Mouse (Mus musculus) forebrain, embryonic 15.5 days (tissue): Measurements from ENCODE around the gene Atg10. TPM values are rescaled to one million over a fixed set of nuclear protein-coding genes. Genes with fewer than 3 reads are reported as not detected.

Source experiments
- ATAC-seq: fragments of 200-750 bp; cut with Nextera tagmentation; replicated peaks from 2 replicates; pipeline ENCODE4 v1.8.0; 2017; ENCODE audit warnings: mild to moderate bottlenecking, moderate TSS enrichment, moderate library complexity
- H3K27ac ChIP-seq: fragments of 300-500 bp; sonication (generic); replicated peaks from 2 replicates; pipeline ENCODE4 v1.5.1; 2015; ENCODE audit warnings: mild to moderate bottlenecking, inconsistent platforms
- H3K27me3 ChIP-seq: fragments of 300-500 bp; sonication (generic); 2 replicates; pipeline ENCODE4 v1.6.1; 2015; ENCODE audit warnings: inconsistent platforms
- H3K36me3 ChIP-seq: fragments of 300-500 bp; sonication (generic); 2 replicates; pipeline ENCODE4 v1.6.1; 2015; ENCODE audit warnings: mild to moderate bottlenecking, inconsistent platforms
- H3K4me1 ChIP-seq: fragments of 300-500 bp; sonication (generic); 2 replicates; pipeline ENCODE4 v1.6.1; 2015; ENCODE audit warnings: inconsistent platforms
- H3K4me2 ChIP-seq: fragments of 300-500 bp; sonication (generic); replicated peaks from 2 replicates; pipeline ENCODE4 v1.6.1; 2015; ENCODE audit warnings: mild to moderate bottlenecking, inconsistent platforms
- H3K4me3 ChIP-seq: fragments of 300-500 bp; sonication (generic); 2 replicates; pipeline ENCODE4 v1.5.1; 2015; ENCODE audit warnings: mild to moderate bottlenecking, inconsistent platforms
- H3K9ac ChIP-seq: fragments of 300-500 bp; sonication (generic); replicated peaks from 2 replicates; pipeline ENCODE4 v1.6.1; 2015; ENCODE audit warnings: mild to moderate bottlenecking, inconsistent platforms
- H3K9me3 ChIP-seq: fragments of 300-500 bp; sonication (generic); 2 replicates; pipeline ENCODE4 v1.6.1; 2016; ENCODE audit warnings: inconsistent platforms
- WGBS: fragments of 180-500 bp; shearing (Covaris S2); methylation state at CpG from one replicate; pipeline ENCODE4 v1.1.7; 2015; ENCODE audit warnings: mixed read lengths; 5-methylcytosine and 5-hydroxymethylcytosine counted together
- polyA plus RNA-seq: library from polyadenylated mRNA; unstranded; fragments of >200 nt; fragmentation: Nextera tagmentation; extraction: Ambion mirVana; gene quantifications from 2 replicates; pipeline ENCODE4 v1.2.1, GENCODE M21; 2015

Gene Atg10
- polyA plus RNA-seq, 1 experiment from 2014 or later, result 16.3 TPM

GRCm38 (mm10) chr13:91094851-91095250 lies 128.9 kb downstream of the Atg10 start:
- Histone ChIP-seq H3K9me3 (no peaks in the 10 kb centered on the region), H3K4me3 (no peak overlapping the region), H3K27ac (no peak overlapping the region), H3K9ac (no peak overlapping the region), H3K4me2 (no peak overlapping the region), H3K27me3 (no peaks in the 10 kb centered on the region), H3K4me1 (peaks cover 21% of the 10 kb centered on the region), H3K36me3 (no peaks in the 10 kb centered on the region)
- no peak for ATAC-seq
- WGBS, result 92% methylated on average over 4 of the region's 4 CpGs

- H3K4me1 ChIP-seq, result peaks cover 21% of the 10 kb centered on the region
- H3K36me3 ChIP-seq, result no peaks in the 10 kb centered on the region
- peak; percentile 62 for ATAC-seq
- H3K27ac ChIP-seq, result peak overlapping the region; percentile 13; the same call in 1 of the 2 replicates
- no peak overlapping the region for H3K4me3 ChIP-seq
- H3K27me3 ChIP-seq, result no peaks in the 10 kb centered on the region
- H3K9ac ChIP-seq, result 0 out of 2 replicates have a peak overlapping the region, but pooled peaks have one; percentile 31
- no peak overlapping the region for H3K4me2 ChIP-seq
- H3K9me3 ChIP-seq, result no peaks in the 10 kb centered on the region
- 19% methylated on average over 7 of the region's 7 CpGs for WGBS
Measured at GRCm38 (mm10) chr13:91094196-91094595, 129.6 kb downstream of the Atg10 start.

- H3K4me3 ChIP-seq, result no peak overlapping the region
- no peak overlapping the region for H3K9ac ChIP-seq
- no peak overlapping the region for H3K4me2 ChIP-seq
- no peaks in the 10 kb centered on the region for H3K9me3 ChIP-seq
- H3K27ac ChIP-seq, result peak overlapping the region; percentile 46; the same call in 1 of the 2 replicates
- H3K36me3 ChIP-seq, result no peaks in the 10 kb centered on the region
- WGBS, result 2% methylated on average over 1 of the region's 1 CpGs
- H3K4me1 ChIP-seq, result peaks cover 21% of the 10 kb centered on the region
- no peaks in the 10 kb centered on the region for H3K27me3 ChIP-seq
- ATAC-seq, result peak; percentile 57
Measured at GRCm38 (mm10) chr13:91093610-91094009, 130.2 kb downstream of the Atg10 start.

- no peak overlapping the region for H3K4me3 ChIP-seq
- H3K4me1 ChIP-seq, result peaks cover 21% of the 10 kb centered on the region
- no peak overlapping the region; the same call in 1 of the 2 replicates for H3K27ac ChIP-seq
- 16% methylated on average over 6 of the region's 6 CpGs for WGBS
- H3K9me3 ChIP-seq, result no peaks in the 10 kb centered on the region
- H3K27me3 ChIP-seq, result no peaks in the 10 kb centered on the region
- ATAC-seq, result peak; percentile 80
- no peak overlapping the region for H3K4me2 ChIP-seq
- no peaks in the 10 kb centered on the region for H3K36me3 ChIP-seq
- no peak overlapping the region for H3K9ac ChIP-seq
Measured at GRCm38 (mm10) chr13:91093162-91093561, 130.6 kb downstream of the Atg10 start.

- Histone ChIP-seq H3K27me3 (no peaks in the 10 kb centered on the region), H3K4me2 (no peak overlapping the region), H3K9me3 (no peaks in the 10 kb centered on the region), H3K27ac (no peak overlapping the region), H3K9ac (no peak overlapping the region), H3K4me1 (peaks cover 21% of the 10 kb centered on the region), H3K36me3 (no peaks in the 10 kb centered on the region), H3K4me3 (no peak overlapping the region)
- WGBS, result 84% methylated on average over 2 of the region's 2 CpGs
- ATAC-seq, result no peak
Measured at GRCm38 (mm10) chr13:91091731-91092190, 132.0 kb downstream of the Atg10 start.

GRCm38 (mm10) chr13:91090861-91091730 lies 132.7 kb downstream of the Atg10 start:
- no peaks in the 10 kb centered on the region for H3K9me3 ChIP-seq
- H3K4me1 ChIP-seq, result peaks cover 21% of the 10 kb centered on the region
- ATAC-seq, result no peak
- no peak overlapping the region for H3K4me2 ChIP-seq
- H3K27me3 ChIP-seq, result no peaks in the 10 kb centered on the region
- no peak overlapping the region for H3K9ac ChIP-seq
- no peaks in the 10 kb centered on the region for H3K36me3 ChIP-seq
- WGBS, result 74% methylated on average over 4 of the region's 4 CpGs
- no peak overlapping the region for H3K27ac ChIP-seq
- no peak overlapping the region for H3K4me3 ChIP-seq

GRCm38 (mm10) chr13:91086361-91086900 lies 137.3 kb downstream of the Atg10 start:
- Histone ChIP-seq H3K27me3 (no peaks in the 10 kb centered on the region), H3K4me3 (no peak overlapping the region), H3K36me3 (no peaks in the 10 kb centered on the region), H3K9me3 (no peaks in the 10 kb centered on the region), H3K4me2 (no peak overlapping the region), H3K4me1 (no peaks in the 10 kb centered on the region), H3K9ac (no peak overlapping the region), H3K27ac (peak overlapping the region; percentile 70)
- 86% methylated on average over 12 of the region's 12 CpGs for WGBS
- ATAC-seq, result peak; percentile 66

GRCm38 (mm10) chr13:91072351-91072750 lies 151.4 kb downstream of the Atg10 start:
- H3K4me2 ChIP-seq, result no peak overlapping the region
- no peaks in the 10 kb centered on the region for H3K27me3 ChIP-seq
- no peak overlapping the region for H3K27ac ChIP-seq
- no peaks in the 10 kb centered on the region for H3K4me1 ChIP-seq
- no peak overlapping the region for H3K9ac ChIP-seq
- H3K9me3 ChIP-seq, result no peaks in the 10 kb centered on the region
- no peaks in the 10 kb centered on the region for H3K36me3 ChIP-seq
- ATAC-seq, result no peak
- WGBS, result 91% methylated on average over 2 of the region's 2 CpGs
- no peak overlapping the region for H3K4me3 ChIP-seq

GRCm38 (mm10) chr13:91060871-91061270 lies 162.9 kb downstream of the Atg10 start:
- no peak overlapping the region for H3K4me2 ChIP-seq
- ATAC-seq, result no peak
- no peak overlapping the region for H3K9ac ChIP-seq
- H3K4me1 ChIP-seq, result no peaks in the 10 kb centered on the region
- 83% methylated on average over 5 of the region's 5 CpGs for WGBS
- no peak overlapping the region for H3K27ac ChIP-seq
- H3K9me3 ChIP-seq, result no peaks in the 10 kb centered on the region
- H3K27me3 ChIP-seq, result no peaks in the 10 kb centered on the region
- H3K4me3 ChIP-seq, result no peak overlapping the region
- no peaks in the 10 kb centered on the region for H3K36me3 ChIP-seq

- no peak overlapping the region for H3K4me3 ChIP-seq
- no peaks in the 10 kb centered on the region for H3K36me3 ChIP-seq
- no peak overlapping the region for H3K9ac ChIP-seq
- H3K4me1 ChIP-seq, result no peaks in the 10 kb centered on the region
- ATAC-seq, result no peak
- no peaks in the 10 kb centered on the region for H3K27me3 ChIP-seq
- no peak overlapping the region for H3K4me2 ChIP-seq
- WGBS, result 86% methylated on average over 4 of the region's 4 CpGs
- H3K9me3 ChIP-seq, result no peaks in the 10 kb centered on the region
- H3K27ac ChIP-seq, result no peak overlapping the region
Measured at GRCm38 (mm10) chr13:91048171-91048570, 175.6 kb downstream of the Atg10 start.

GRCm38 (mm10) chr13:91046851-91047250 lies 176.9 kb downstream of the Atg10 start:
- Histone ChIP-seq H3K4me2 (no peak overlapping the region), H3K4me3 (no peak overlapping the region), H3K4me1 (no peaks in the 10 kb centered on the region), H3K27ac (no peak overlapping the region), H3K36me3 (no peaks in the 10 kb centered on the region), H3K9me3 (no peaks in the 10 kb centered on the region), H3K27me3 (no peaks in the 10 kb centered on the region), H3K9ac (no peak overlapping the region)
- ATAC-seq, result no peak
- 92% methylated on average over 5 of the region's 5 CpGs for WGBS

- no peak for ATAC-seq
- H3K27ac ChIP-seq, result no peak overlapping the region
- H3K9ac ChIP-seq, result no peak overlapping the region
- H3K4me3 ChIP-seq, result no peak overlapping the region
- no peaks in the 10 kb centered on the region for H3K36me3 ChIP-seq
- WGBS, result 86% methylated on average over 1 of the region's 1 CpGs
- H3K4me2 ChIP-seq, result no peak overlapping the region
- peaks cover 11% of the 10 kb centered on the region for H3K4me1 ChIP-seq
- no peaks in the 10 kb centered on the region for H3K27me3 ChIP-seq
- no peaks in the 10 kb centered on the region for H3K9me3 ChIP-seq
Measured at GRCm38 (mm10) chr13:91041236-91041635, 182.5 kb downstream of the Atg10 start.
